Mouse (Mus musculus) spleen, adult 10 weeks (tissue): ENCODE results near the gene Defb9. TPM values are rescaled to one million over a fixed set of nuclear protein-coding genes. Genes with fewer than 3 reads are reported as not detected.

Experiments
- polyA plus RNA-seq: library from polyadenylated mRNA; stranded (reverse); fragments of 350-450 nt; fragmentation: Illumina TruSeq; extraction: RNeasy Lipid Tissue Mini Kit (QIAGEN cat#74804); gene quantifications from one replicate; pipeline ENCODE4 v1.2.3, GENCODE M21; 2015; ENCODE audit warnings: low replicate concordance; ENCODE audit not compliant: insufficient read depth

Defb9 gene
- polyA plus RNA-seq: not detected

DNA sequence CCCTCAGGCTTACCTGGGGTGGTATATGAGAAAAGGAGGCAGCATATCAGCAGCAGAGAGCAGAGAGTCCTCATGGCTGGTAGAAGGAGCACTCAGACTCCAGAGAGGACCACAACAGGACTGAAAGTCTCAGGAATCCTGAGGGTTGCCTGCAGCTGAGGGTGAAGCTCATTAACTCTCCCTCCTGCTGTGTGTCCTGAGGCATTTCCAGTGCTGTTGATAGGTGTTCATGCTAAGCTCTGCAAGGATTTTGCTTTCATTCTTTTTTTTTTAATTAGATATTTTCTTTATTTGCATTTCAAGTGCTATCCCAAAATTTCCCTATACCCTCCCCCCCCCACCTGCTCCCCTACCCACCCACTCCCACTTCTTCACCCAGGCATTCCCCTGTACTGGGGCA is at the start of gene Defb9:
Defb9 (minus strand) TSS at position 101 of the 400 bp plus-strand sequence.

DNA sequence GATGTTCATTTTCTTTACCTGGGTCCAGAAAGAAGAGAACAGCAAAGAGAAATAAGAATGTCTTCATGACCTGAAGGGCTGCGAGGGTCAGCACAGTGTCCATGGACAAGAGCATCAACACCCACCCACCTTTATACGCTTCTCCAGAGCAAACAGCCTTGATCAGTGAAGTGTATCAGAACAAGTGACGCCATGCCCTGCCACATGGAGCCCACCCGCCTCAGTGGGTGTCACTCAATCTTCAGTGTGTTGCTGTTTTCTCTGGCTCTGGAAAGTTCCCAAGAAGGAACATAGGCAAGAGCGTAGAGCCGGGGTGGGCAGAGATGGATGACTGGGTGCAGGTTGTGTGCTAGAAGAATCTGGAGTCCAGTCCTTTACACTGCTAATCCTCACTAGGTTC is 47.4 kb upstream of the Defb9 start, which contains the start of gene Defb15:
Defb15 (minus strand) TSS at position 101 of the 400 bp plus-strand sequence.

DNA sequence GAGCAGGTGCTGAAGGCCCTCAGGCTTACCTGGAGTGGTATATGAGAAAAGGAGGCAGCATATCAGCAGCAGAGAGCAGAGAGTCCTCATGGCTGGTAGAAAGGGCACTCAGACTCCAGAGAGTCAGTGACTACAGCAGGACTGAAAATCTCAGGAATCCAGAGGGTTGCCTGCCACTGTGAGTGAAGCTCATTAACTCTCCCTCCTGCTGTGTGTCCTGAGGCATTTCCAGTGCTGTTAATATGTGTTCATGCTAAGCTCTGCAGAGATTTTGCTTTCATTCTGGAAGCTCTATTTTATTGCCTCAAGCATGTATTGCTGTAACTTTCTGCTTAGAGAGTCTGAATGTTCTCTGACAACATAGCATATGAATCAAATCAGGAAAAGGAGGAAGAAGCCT is 21.1 kb upstream of the Defb9 start, which contains the start of gene Defb11:
Defb11 (minus strand) TSS at position 123 of the 400 bp plus-strand sequence.

DNA sequence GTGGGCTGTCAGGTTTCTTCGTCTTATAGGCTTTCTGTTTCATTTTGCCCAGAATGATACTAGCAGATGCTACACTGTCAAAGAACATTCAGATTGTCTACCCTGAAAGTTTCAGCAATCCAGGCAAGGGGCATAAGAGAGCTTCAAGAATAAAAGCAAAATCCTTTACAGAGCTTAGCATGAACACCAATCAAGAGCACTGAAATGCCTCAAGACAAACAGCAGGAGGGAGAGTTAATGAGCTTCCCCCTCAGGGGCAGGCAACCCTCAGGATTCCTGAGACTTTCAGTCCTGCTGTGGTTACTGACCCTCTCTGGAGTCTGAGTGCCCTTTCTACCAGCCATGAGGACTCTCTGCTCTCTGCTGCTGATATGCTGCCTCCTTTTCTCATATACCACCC is 26.6 kb downstream of the Defb9 start, which contains the start of gene Defb10:
Defb10 (plus strand) TSS at position 316 of the 400 bp plus-strand sequence.

Other genes starting within 250 kb of the Defb9 start
- gene Defa17, start 229.6 kb downstream of the Defb9 start, polyA plus RNA-seq: not detected
- not detected for gene Defa34, start 219.6 kb downstream of the Defb9 start, polyA plus RNA-seq
- gene AY761184, start 181.8 kb downstream of the Defb9 start, polyA plus RNA-seq: not detected
- not detected for gene Defa24, start 150.9 kb downstream of the Defb9 start, polyA plus RNA-seq
- not detected for gene Defb50, start 61.9 kb downstream of the Defb9 start, polyA plus RNA-seq
- gene Defb2, start 45.5 kb downstream of the Defb9 start, polyA plus RNA-seq: not detected
- not detected for gene Defb10, start 26.5 kb downstream of the Defb9 start, polyA plus RNA-seq
- gene Defb11, start 21.0 kb upstream of the Defb9 start, polyA plus RNA-seq: not detected
- gene Defb15, start 47.3 kb upstream of the Defb9 start, polyA plus RNA-seq: not detected
- gene Defb35, start 52.9 kb upstream of the Defb9 start, polyA plus RNA-seq: not detected
- gene Defb13, start 61.3 kb upstream of the Defb9 start, polyA plus RNA-seq: not detected
- not detected for gene Fam90a1a, start 73.3 kb upstream of the Defb9 start, polyA plus RNA-seq
- gene Ccdc70, start 84.4 kb upstream of the Defb9 start, polyA plus RNA-seq: not detected
- 0.51 TPM for gene Atp7b, start 174.9 kb upstream of the Defb9 start, polyA plus RNA-seq
- gene Alg11, start 175.3 kb upstream of the Defb9 start, polyA plus RNA-seq: 17.3 TPM
- gene Nek5, start 239.6 kb upstream of the Defb9 start, polyA plus RNA-seq: 0.14 TPM